Mouse (Mus musculus): ENCODE data around the gene Plekha4. TPM values are rescaled to one million over a fixed set of nuclear protein-coding genes. Genes with fewer than 3 reads are reported as not detected.

Gene Plekha4
- polyA plus RNA-seq, 1 experiment, result 12.3 TPM

GRCm38 (mm10) chr7:45595176-45595575 is 69.0 kb downstream of the Plekha4 start:
- H3K4me3 ChIP-seq (ENCODE audit: control insufficient read depth, insufficient read depth, low read length), result no peak overlapping the region
- TF ChIP-seq POLR2A (IDR thresholded peaks at IDR 0.05; ENCODE audit: control insufficient read depth, extremely low read depth, insufficient read depth, low read length, poor library complexity) (no peak), CTCF (IDR thresholded peaks at IDR 0.05; ENCODE audit: borderline replicate concordance, control insufficient read depth, extremely low read depth, insufficient read depth, low read length, poor library complexity) (no peak)
- WGBS, result over 99% methylated on average over 4 of the region's 4 CpGs
- no peaks in the 10 kb centered on the region for H3K27me3 ChIP-seq (ENCODE audit: control insufficient read depth, insufficient read depth, low read length)
- no peak for DNase-seq
- peaks cover 28% of the 10 kb centered on the region for H3K4me1 ChIP-seq (replicated peaks; ENCODE audit: control insufficient read depth, insufficient read depth, low read length)
- no peaks in the 10 kb centered on the region for H3K36me3 ChIP-seq (ENCODE audit: control insufficient read depth, insufficient read depth, low read length)
- no peak overlapping the region for H3K27ac ChIP-seq (ENCODE audit: control insufficient read depth, insufficient read depth, low read length)

GRCm38 (mm10) chr7:45596107-45596506 is 70.0 kb downstream of the Plekha4 start:
- Histone ChIP-seq H3K4me1 (replicated peaks; ENCODE audit: control insufficient read depth, insufficient read depth, low read length) (peaks cover 38% of the 10 kb centered on the region), H3K36me3 (ENCODE audit: control insufficient read depth, insufficient read depth, low read length) (no peaks in the 10 kb centered on the region), H3K27ac (ENCODE audit: control insufficient read depth, insufficient read depth, low read length) (no peak overlapping the region), H3K27me3 (ENCODE audit: control insufficient read depth, insufficient read depth, low read length) (no peaks in the 10 kb centered on the region), H3K4me3 (ENCODE audit: control insufficient read depth, insufficient read depth, low read length) (no peak overlapping the region)
- no peak for DNase-seq
- TF ChIP-seq CTCF (IDR thresholded peaks at IDR 0.05; ENCODE audit: borderline replicate concordance, control insufficient read depth, extremely low read depth, insufficient read depth, low read length, poor library complexity) (no peak), POLR2A (IDR thresholded peaks at IDR 0.05; ENCODE audit: control insufficient read depth, extremely low read depth, insufficient read depth, low read length, poor library complexity) (no peak)
- WGBS, result 5% methylated on average over 1 of the region's 1 CpGs

GRCm38 (mm10) chr7:45597013-45597412 is 70.9 kb downstream of the Plekha4 start:
- TF ChIP-seq POLR2A (IDR thresholded peaks at IDR 0.05; ENCODE audit: control insufficient read depth, extremely low read depth, insufficient read depth, low read length, poor library complexity) (no peak), CTCF (IDR thresholded peaks at IDR 0.05; ENCODE audit: borderline replicate concordance, control insufficient read depth, extremely low read depth, insufficient read depth, low read length, poor library complexity) (no peak)
- Histone ChIP-seq H3K27ac (ENCODE audit: control insufficient read depth, insufficient read depth, low read length) (no peak overlapping the region), H3K4me3 (ENCODE audit: control insufficient read depth, insufficient read depth, low read length) (no peak overlapping the region), H3K36me3 (ENCODE audit: control insufficient read depth, insufficient read depth, low read length) (no peaks in the 10 kb centered on the region), H3K27me3 (ENCODE audit: control insufficient read depth, insufficient read depth, low read length) (no peaks in the 10 kb centered on the region), H3K4me1 (replicated peaks; ENCODE audit: control insufficient read depth, insufficient read depth, low read length) (peaks cover 43% of the 10 kb centered on the region)
- 92% methylated on average over 5 of the region's 5 CpGs for WGBS
- DNase-seq, result no peak

- H3K4me3 ChIP-seq (ENCODE audit: control insufficient read depth, insufficient read depth, low read length), result no peak overlapping the region
- WGBS, result 73% methylated on average over 6 of the region's 6 CpGs
- no peaks in the 10 kb centered on the region for H3K36me3 ChIP-seq (ENCODE audit: control insufficient read depth, insufficient read depth, low read length)
- DNase-seq, result no peak
- H3K27me3 ChIP-seq (ENCODE audit: control insufficient read depth, insufficient read depth, low read length), result no peaks in the 10 kb centered on the region
- peaks cover 43% of the 10 kb centered on the region for H3K4me1 ChIP-seq (replicated peaks; ENCODE audit: control insufficient read depth, insufficient read depth, low read length)
- no peak for TF ChIP-seq CTCF (IDR thresholded peaks at IDR 0.05; ENCODE audit: borderline replicate concordance, control insufficient read depth, extremely low read depth, insufficient read depth, low read length, poor library complexity)
- TF ChIP-seq POLR2A (IDR thresholded peaks at IDR 0.05; ENCODE audit: control insufficient read depth, extremely low read depth, insufficient read depth, low read length, poor library complexity), result no peak
- H3K27ac ChIP-seq (ENCODE audit: control insufficient read depth, insufficient read depth, low read length), result no peak overlapping the region
Measured at GRCm38 (mm10) chr7:45597527-45597926, 71.4 kb downstream of the Plekha4 start.

GRCm38 (mm10) chr7:45598960-45599879 is 73.1 kb downstream of the Plekha4 start:
- DNase-seq, result peak; percentile 71
- TF ChIP-seq CTCF (IDR thresholded peaks at IDR 0.05; ENCODE audit: borderline replicate concordance, control insufficient read depth, extremely low read depth, insufficient read depth, low read length, poor library complexity) (no peak), POLR2A (IDR thresholded peaks at IDR 0.05; ENCODE audit: control insufficient read depth, extremely low read depth, insufficient read depth, low read length, poor library complexity) (0 out of 2 replicates have a peak, but pooled peaks have one; percentile 16)
- Histone ChIP-seq H3K4me1 (replicated peaks; ENCODE audit: control insufficient read depth, insufficient read depth, low read length) (peaks cover 43% of the 10 kb centered on the region), H3K4me3 (ENCODE audit: control insufficient read depth, insufficient read depth, low read length) (no peak overlapping the region), H3K27ac (ENCODE audit: control insufficient read depth, insufficient read depth, low read length) (peak overlapping the region; percentile 70), H3K36me3 (ENCODE audit: control insufficient read depth, insufficient read depth, low read length) (no peaks in the 10 kb centered on the region), H3K27me3 (ENCODE audit: control insufficient read depth, insufficient read depth, low read length) (no peaks in the 10 kb centered on the region)
- 74% methylated on average over 17 of the region's 18 CpGs for WGBS

Other genes starting within 250 kb of the Plekha4 start
- 0.50 TPM in 1 of 2 replicates, not detected in the other for gene Slc6a21, start 248.8 kb upstream of the Plekha4 start, polyA plus RNA-seq (2012; rRNA removed)
- 12.1 and 12.9 TPM in 2 replicates for gene Trpm4, start 192.6 kb upstream of the Plekha4 start, polyA plus RNA-seq (2012; rRNA removed)
- 0.56 and 9.1 TPM in 2 replicates for gene Hrc, start 191.0 kb upstream of the Plekha4 start, polyA plus RNA-seq (2012; rRNA removed)
- 0.65 and 0.89 TPM in 2 replicates for gene Ppfia3, start 159.3 kb upstream of the Plekha4 start, polyA plus RNA-seq (2012; rRNA removed)
- 0.65 and 1.0 TPM in 2 replicates for gene Lin7b, start 155.7 kb upstream of the Plekha4 start, polyA plus RNA-seq (2012; rRNA removed)
- 693 and 725 TPM in 2 replicates for gene Snrnp70, start 130.6 kb upstream of the Plekha4 start, polyA plus RNA-seq (2012; rRNA removed)
- gene Kcna7, start 120.7 kb upstream of the Plekha4 start, polyA plus RNA-seq (2012; rRNA removed), result 0.68 and 1.1 TPM in 2 replicates
- 2.1 and 3.0 TPM in 2 replicates for gene Ntf5, start 112.6 kb upstream of the Plekha4 start, polyA plus RNA-seq (2012; rRNA removed)
- gene Lhb, start 105.5 kb upstream of the Plekha4 start, polyA plus RNA-seq (2012; rRNA removed), result 0.80 and 0.96 TPM in 2 replicates
- gene Gys1, start 91.5 kb upstream of the Plekha4 start, polyA plus RNA-seq (2012; rRNA removed), result 35.2 and 35.5 TPM in 2 replicates
- 122 and 124 TPM in 2 replicates for gene Ruvbl2, start 88.2 kb upstream of the Plekha4 start, polyA plus RNA-seq (2012; rRNA removed)
- 2,491 and 2,656 TPM in 2 replicates for gene Ftl1, start 66.4 kb upstream of the Plekha4 start, polyA plus RNA-seq (2012; rRNA removed)
- gene Bax, start 59.4 kb upstream of the Plekha4 start, polyA plus RNA-seq (2012; rRNA removed), result 165 and 184 TPM in 2 replicates
- gene Tulp2, start 44.5 kb upstream of the Plekha4 start, polyA plus RNA-seq (2012; rRNA removed), result 2.5 and 3.0 TPM in 2 replicates
- gene Gm45808, start 39.5 kb upstream of the Plekha4 start, polyA plus RNA-seq (2012; rRNA removed), result not detected in 2 replicates
- gene Dhdh, start 37.5 kb upstream of the Plekha4 start, polyA plus RNA-seq (2012; rRNA removed), result 2.3 and 2.4 TPM in 2 replicates
- 204 and 216 TPM in 2 replicates for gene Nucb1, start 15.9 kb upstream of the Plekha4 start, polyA plus RNA-seq (2012; rRNA removed)
- 27.6 and 35.3 TPM in 2 replicates for gene Ppp1r15a, start 62 bp upstream of the Plekha4 start, polyA plus RNA-seq (2012; rRNA removed)
- 2.2 and 2.6 TPM in 2 replicates for gene Hsd17b14, start 28.6 kb downstream of the Plekha4 start, polyA plus RNA-seq (2012; rRNA removed)
- 140 and 173 TPM in 2 replicates for gene Bcat2, start 43.8 kb downstream of the Plekha4 start, polyA plus RNA-seq (2012; rRNA removed)
- 18.9 and 19.2 TPM in 2 replicates for gene Fgf21, start 89.2 kb downstream of the Plekha4 start, polyA plus RNA-seq (2012; rRNA removed)
- 4.7 and 5.9 TPM in 2 replicates for gene Fut1, start 91.0 kb downstream of the Plekha4 start, polyA plus RNA-seq (2012; rRNA removed)
- 0.45 and 0.75 TPM in 2 replicates for gene Izumo1, start 95.5 kb downstream of the Plekha4 start, polyA plus RNA-seq (2012; rRNA removed)
- gene Rasip1, start 101.2 kb downstream of the Plekha4 start, polyA plus RNA-seq (2012; rRNA removed), result 6.3 and 8.6 TPM in 2 replicates
- gene Mamstr, start 113.6 kb downstream of the Plekha4 start, polyA plus RNA-seq (2012; rRNA removed), result 3.9 and 4.4 TPM in 2 replicates
- gene Fut2, start 140.1 kb downstream of the Plekha4 start, polyA plus RNA-seq (2012; rRNA removed), result 1.3 and 1.9 TPM in 2 replicates
- 3.9 and 4.2 TPM in 2 replicates for gene Ntn5, start 157.7 kb downstream of the Plekha4 start, polyA plus RNA-seq (2012; rRNA removed)
- gene Sec1, start 168.1 kb downstream of the Plekha4 start, polyA plus RNA-seq (2012; rRNA removed), result 1.6 and 1.9 TPM in 2 replicates
- gene Car11, start 173.5 kb downstream of the Plekha4 start, polyA plus RNA-seq (2012; rRNA removed), result 2.2 and 2.7 TPM in 2 replicates
- gene Dbp, start 178.8 kb downstream of the Plekha4 start, polyA plus RNA-seq (2012; rRNA removed), result 28.2 and 31.3 TPM in 2 replicates
- gene Rpl18, start 189.1 kb downstream of the Plekha4 start, polyA plus RNA-seq (2012; rRNA removed), result 2,384 and 2,707 TPM in 2 replicates
- gene Sphk2, start 191.7 kb downstream of the Plekha4 start, polyA plus RNA-seq (2012; rRNA removed), result 87.4 and 88.1 TPM in 2 replicates
- gene Fam83e, start 194.9 kb downstream of the Plekha4 start, polyA plus RNA-seq (2012; rRNA removed), result 1.5 and 1.7 TPM in 2 replicates
- gene Spaca4, start 199.5 kb downstream of the Plekha4 start, polyA plus RNA-seq (2012; rRNA removed), result not detected in 2 replicates